Mouse (Mus musculus) hindbrain, embryonic 12.5 days (tissue): ENCODE results near the gene Fam240a. TPM values are rescaled to one million over a fixed set of nuclear protein-coding genes. Genes with fewer than 3 reads are reported as not detected.

Source experiments
- ATAC-seq: fragments of 200-750 bp; cut with Nextera tagmentation; 2 replicates; pipeline ENCODE4 v1.8.0; 2017; ENCODE audit warnings: moderate TSS enrichment; ENCODE audit not compliant: low FRiP score
- H3K27ac ChIP-seq: fragments of 300-500 bp; sonication (generic); 2 replicates; pipeline ENCODE4 v1.5.1; 2016; ENCODE audit warnings: mild to moderate bottlenecking
- H3K27me3 ChIP-seq: fragments of 300-500 bp; sonication (generic); 2 replicates; pipeline ENCODE4 v1.6.1; 2016; ENCODE audit warnings: mild to moderate bottlenecking
- H3K36me3 ChIP-seq: fragments of 300-500 bp; sonication (generic); 2 replicates; pipeline ENCODE4 v1.6.1; 2016; ENCODE audit warnings: mild to moderate bottlenecking
- H3K4me1 ChIP-seq: fragments of 300-500 bp; sonication (generic); 2 replicates; pipeline ENCODE4 v1.6.1; 2016
- H3K4me2 ChIP-seq: fragments of 300-500 bp; sonication (generic); replicated peaks from 2 replicates; pipeline ENCODE4 v1.6.1; 2016; ENCODE audit warnings: mild to moderate bottlenecking
- H3K4me3 ChIP-seq: fragments of 300-500 bp; sonication (generic); 2 replicates; pipeline ENCODE4 v1.5.1; 2016; ENCODE audit warnings: mild to moderate bottlenecking
- H3K9ac ChIP-seq: fragments of 300-500 bp; sonication (generic); 2 replicates; pipeline ENCODE4 v1.6.1; 2016; ENCODE audit warnings: mild to moderate bottlenecking, moderate library complexity
- H3K9me3 ChIP-seq: fragments of 300-500 bp; sonication (generic); replicated peaks from 2 replicates; pipeline ENCODE4 v1.6.1; 2016; ENCODE audit warnings: mild to moderate bottlenecking
- WGBS: fragments of 180-500 bp; shearing (Covaris S2); methylation state at CpG from one replicate; pipeline ENCODE4 v1.1.7; 2016; 5-methylcytosine and 5-hydroxymethylcytosine counted together
- polyA plus RNA-seq: library from polyadenylated mRNA; unstranded; fragments of >200 nt; fragmentation: Nextera tagmentation; extraction: Ambion mirVana; gene quantifications from 2 replicates; pipeline ENCODE4 v1.2.1, GENCODE M21; 2016

The Fam240a gene
- polyA plus RNA-seq, 1 experiment from 2014 or later, result not detected

DNA sequence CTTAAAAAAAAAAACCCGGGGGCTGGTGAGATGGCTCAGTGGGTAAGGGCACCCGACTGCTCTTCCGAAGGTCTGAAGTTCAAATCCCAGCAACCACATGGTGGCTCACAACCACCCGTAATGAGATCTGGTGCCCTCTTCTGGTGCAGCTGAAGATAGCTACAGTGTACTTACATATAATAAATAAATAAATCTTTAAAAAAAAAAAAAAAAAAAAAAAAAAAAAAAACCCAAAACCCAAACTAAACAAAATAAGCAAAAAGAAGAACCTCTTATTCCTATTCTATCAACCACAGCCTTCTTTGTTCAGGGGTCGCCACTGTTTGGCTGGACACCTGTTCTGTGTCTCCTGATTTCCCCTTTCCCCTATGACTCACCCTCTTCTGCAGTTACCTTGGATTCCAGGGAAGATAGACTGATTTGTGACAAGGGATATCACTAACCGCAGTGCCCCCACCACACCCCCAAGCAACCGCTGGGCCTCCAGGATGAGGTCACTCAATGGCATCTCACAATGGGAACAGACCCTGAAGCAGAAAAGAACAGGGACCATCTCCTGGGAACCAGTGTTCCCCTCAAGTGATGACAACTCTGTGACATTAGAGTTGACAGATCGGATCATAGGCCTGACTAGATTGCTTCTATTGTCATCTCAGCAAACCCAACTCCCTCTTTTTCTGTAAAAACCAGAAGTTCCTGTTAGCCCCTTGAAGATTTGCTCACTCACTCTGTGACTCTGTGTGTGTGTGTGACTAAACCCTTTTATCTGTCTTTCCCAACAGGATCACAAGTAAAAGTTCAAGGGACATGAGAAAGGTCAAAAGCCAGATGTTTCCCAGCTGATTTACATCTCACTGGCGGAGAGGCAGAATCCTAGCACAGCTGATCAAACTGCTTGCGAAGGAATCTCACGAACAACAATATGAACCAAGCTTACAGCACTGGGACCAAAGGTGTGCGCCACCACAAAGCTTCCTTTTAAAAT lies 21.1 kb upstream of the Fam240a start:
- no peak overlapping the region for H3K27ac ChIP-seq
- no peaks in the 10 kb centered on the region; the same call in 1 of the 2 replicates for H3K4me1 ChIP-seq
- H3K9ac ChIP-seq, result no peak overlapping the region
- no peaks in the 10 kb centered on the region for H3K27me3 ChIP-seq
- no peak overlapping the region for H3K4me2 ChIP-seq
- no peaks in the 10 kb centered on the region for H3K9me3 ChIP-seq
- no peak for ATAC-seq
- no peaks in the 10 kb centered on the region for H3K36me3 ChIP-seq
- no peak overlapping the region for H3K4me3 ChIP-seq
- 62% methylated on average over 12 of the region's 12 CpGs for WGBS

DNA sequence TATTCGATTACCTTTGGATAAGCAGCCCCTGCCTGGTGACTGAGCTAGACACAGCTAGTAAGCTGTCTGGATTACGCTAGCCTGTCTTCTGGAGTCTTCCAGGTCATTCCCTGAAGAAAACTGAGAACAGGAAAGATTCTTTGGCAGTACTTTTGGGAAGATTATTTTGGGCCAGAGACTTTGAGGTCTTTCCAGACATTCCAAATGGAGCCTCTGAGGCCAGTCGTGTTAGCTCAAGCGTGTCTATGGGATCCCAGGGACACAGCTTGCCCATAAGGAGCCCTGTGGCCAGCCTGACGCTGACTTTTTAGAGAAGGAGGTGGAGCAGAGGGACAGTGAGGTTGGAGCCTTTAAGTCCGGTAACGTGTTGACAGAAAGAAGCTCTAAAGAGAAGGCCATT lies 19.3 kb upstream of the Fam240a start:
- Histone ChIP-seq H3K36me3 (no peaks in the 10 kb centered on the region), H3K4me3 (no peak overlapping the region), H3K9me3 (no peaks in the 10 kb centered on the region), H3K27ac (no peak overlapping the region), H3K4me1 (no peaks in the 10 kb centered on the region; the same call in 1 of the 2 replicates), H3K9ac (no peak overlapping the region), H3K27me3 (no peaks in the 10 kb centered on the region), H3K4me2 (no peak overlapping the region)
- ATAC-seq, result no peak
- WGBS, result 82% methylated on average over 7 of the region's 7 CpGs

DNA sequence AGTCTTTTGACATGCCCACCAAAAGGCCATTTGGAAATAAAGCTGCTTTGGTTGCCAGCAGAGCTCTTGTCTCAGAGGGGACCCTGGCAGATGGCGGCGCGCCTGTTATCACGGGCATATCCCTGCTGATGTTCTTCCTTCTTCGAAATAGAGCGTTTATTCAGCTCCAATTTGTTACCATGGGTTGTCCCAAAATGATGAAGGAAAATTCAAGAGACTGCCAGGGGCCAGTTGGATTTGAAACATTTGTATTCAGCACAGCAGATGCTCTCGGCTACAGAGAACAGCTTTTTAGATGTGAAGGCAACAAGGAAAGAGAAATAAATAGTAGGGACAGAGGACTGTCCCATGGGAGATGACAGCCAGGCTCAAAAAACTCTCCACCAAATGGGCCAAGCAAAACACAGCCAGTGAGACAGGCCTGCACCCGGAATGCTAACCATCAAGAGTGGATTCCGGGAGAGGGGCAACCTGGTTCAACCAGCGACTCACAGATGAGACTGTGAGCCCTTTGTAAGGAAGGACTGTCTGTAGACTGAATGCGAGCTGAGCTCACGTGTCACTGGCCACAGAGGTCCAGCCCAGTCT lies 17.3 kb upstream of the Fam240a start:
- Histone ChIP-seq H3K9me3 (no peaks in the 10 kb centered on the region), H3K27me3 (no peaks in the 10 kb centered on the region)
- no peak for ATAC-seq

DNA sequence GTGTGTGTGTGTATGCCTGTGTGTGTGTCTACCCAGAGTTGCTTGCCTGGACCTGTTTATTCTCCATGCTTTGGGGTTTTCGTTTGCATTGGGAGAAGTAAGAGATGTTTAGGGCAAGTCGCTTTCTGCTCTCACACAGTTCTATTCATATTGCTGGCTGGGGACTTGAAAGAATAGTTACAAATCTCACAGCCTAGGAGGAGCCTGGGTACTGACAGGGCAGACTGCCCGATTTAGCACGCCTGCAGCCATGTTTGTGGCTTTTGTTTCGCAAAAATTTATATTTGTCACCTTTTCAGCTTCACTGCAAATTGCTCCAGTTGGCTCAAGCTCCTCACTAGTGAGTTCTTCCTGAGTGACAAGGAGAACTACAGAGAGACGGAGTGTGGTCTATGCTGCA lies 14.9 kb upstream of the Fam240a start:
- WGBS, result 70% methylated on average over 6 of the region's 6 CpGs
- no peak overlapping the region for H3K9ac ChIP-seq
- ATAC-seq, result no peak
- no peaks in the 10 kb centered on the region; the same call in 1 of the 2 replicates for H3K4me1 ChIP-seq
- H3K27me3 ChIP-seq, result no peaks in the 10 kb centered on the region
- no peak overlapping the region for H3K4me3 ChIP-seq
- no peaks in the 10 kb centered on the region for H3K36me3 ChIP-seq
- H3K9me3 ChIP-seq, result no peaks in the 10 kb centered on the region
- H3K27ac ChIP-seq, result no peak overlapping the region
- H3K4me2 ChIP-seq, result no peak overlapping the region

More for the DNA sequence above, 17.3 kb upstream of the Fam240a start:
- Histone ChIP-seq H3K27ac (peak overlapping the region; percentile 45), H3K4me3 (no peak overlapping the region), H3K9ac (no peak overlapping the region), H3K4me2 (no peak overlapping the region), H3K4me1 (no peaks in the 10 kb centered on the region; the same call in 1 of the 2 replicates), H3K36me3 (no peaks in the 10 kb centered on the region)
- 63% methylated on average over 12 of the region's 12 CpGs for WGBS

DNA sequence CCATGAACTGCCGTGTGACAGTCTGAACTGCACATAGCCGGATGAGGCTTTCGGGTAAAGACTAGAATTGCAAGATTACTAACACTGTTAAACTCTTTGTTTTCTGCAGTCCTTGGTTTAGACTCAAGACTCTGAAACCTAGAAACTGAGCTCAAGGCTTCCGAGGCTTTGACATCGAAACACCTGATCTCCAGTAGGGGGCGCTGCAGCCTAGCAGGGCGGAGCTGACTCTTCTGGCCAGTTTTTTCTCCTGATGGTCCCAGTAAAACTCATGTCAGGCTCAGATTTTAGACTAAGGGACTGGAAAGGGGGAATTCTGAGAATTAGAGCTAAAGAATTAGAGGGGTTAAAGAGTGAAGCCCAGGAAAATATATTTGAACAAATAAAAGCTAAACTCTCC lies 6.1 kb upstream of the Fam240a start:
- 0 out of 2 replicates have a peak, but pooled peaks cover 5% of the 10 kb centered on the region for H3K4me1 ChIP-seq
- H3K4me3 ChIP-seq, result no peak overlapping the region
- no peak overlapping the region for H3K4me2 ChIP-seq
- no peaks in the 10 kb centered on the region for H3K36me3 ChIP-seq
- H3K9ac ChIP-seq, result no peak overlapping the region
- WGBS, result 19% methylated on average over 7 of the region's 7 CpGs
- H3K27ac ChIP-seq, result no peak overlapping the region
- H3K27me3 ChIP-seq, result no peaks in the 10 kb centered on the region
- no peak for ATAC-seq
- H3K9me3 ChIP-seq, result no peaks in the 10 kb centered on the region

DNA sequence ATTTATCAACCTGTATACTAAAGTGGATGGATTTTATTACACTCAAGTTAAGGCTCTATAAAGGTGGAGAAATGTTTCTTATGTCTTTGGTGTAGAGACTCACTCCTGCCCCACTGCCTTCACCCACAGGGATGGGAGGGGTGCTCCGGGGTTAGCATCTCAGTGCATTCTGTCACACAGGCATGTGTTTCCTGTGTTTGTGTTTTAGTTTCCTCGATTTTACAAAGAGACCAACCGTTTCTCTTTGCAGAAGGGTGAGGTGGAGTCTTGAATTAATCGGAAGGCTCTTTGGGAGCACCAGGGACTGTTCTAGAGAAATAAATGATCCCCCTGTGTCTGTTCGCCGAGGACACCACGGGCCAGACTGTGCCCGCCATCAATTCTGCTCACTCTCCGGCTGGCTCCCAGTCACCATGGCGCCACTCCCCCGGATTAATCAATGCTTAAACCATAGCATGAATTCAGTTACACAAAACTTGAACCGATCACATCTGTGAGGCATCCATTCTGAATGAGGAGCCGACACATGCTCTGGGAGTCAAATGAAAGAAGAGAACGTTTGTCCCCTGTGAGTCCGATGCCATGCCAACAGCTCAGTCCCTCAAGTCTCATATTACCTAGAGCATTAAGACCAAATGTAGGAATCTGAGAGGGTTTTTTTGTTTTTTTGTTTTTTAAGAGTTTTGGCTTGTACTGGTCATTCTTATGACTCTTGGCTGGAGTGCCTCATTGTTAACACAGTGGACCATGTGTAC lies 4.2 kb upstream of the Fam240a start:
- Histone ChIP-seq H3K36me3 (no peaks in the 10 kb centered on the region), H3K9ac (no peak overlapping the region), H3K4me1 (0 out of 2 replicates have a peak, but pooled peaks cover 5% of the 10 kb centered on the region), H3K4me2 (no peak overlapping the region), H3K9me3 (no peaks in the 10 kb centered on the region), H3K4me3 (no peak overlapping the region), H3K27me3 (no peaks in the 10 kb centered on the region), H3K27ac (no peak overlapping the region)
- WGBS, result 51% methylated on average over 15 of the region's 15 CpGs
- no peak for ATAC-seq

DNA sequence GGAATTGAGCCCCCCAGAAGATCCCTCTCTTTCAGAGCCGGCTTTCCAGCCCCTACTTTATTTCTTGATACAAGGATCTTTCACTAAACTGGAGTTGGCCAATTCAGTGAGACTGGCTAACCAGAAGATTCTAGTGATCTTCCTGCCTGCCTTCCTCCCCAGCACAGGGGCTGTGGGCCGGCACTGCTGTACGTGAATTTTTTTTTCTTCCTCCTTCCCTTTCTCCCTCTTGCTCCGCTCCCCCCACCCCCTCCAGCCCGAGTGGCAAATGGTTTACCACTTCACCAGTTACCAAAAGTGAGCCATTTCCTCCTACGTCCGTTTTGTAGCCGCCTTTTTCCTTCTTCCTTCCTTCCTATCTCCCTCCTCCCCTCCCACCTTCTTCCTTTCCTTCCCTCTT lies 1.2 kb downstream of the Fam240a start:
- H3K4me3 ChIP-seq, result no peak overlapping the region
- H3K27ac ChIP-seq, result no peak overlapping the region
- peaks cover 4% of the 10 kb centered on the region; the same call in 1 of the 2 replicates for H3K27me3 ChIP-seq
- H3K9ac ChIP-seq, result no peak overlapping the region
- no peaks in the 10 kb centered on the region for H3K9me3 ChIP-seq
- no peaks in the 10 kb centered on the region for H3K36me3 ChIP-seq
- H3K4me1 ChIP-seq, result no peaks in the 10 kb centered on the region
- 75% methylated on average over 8 of the region's 8 CpGs for WGBS
- no peak overlapping the region for H3K4me2 ChIP-seq
- no peak for ATAC-seq

DNA sequence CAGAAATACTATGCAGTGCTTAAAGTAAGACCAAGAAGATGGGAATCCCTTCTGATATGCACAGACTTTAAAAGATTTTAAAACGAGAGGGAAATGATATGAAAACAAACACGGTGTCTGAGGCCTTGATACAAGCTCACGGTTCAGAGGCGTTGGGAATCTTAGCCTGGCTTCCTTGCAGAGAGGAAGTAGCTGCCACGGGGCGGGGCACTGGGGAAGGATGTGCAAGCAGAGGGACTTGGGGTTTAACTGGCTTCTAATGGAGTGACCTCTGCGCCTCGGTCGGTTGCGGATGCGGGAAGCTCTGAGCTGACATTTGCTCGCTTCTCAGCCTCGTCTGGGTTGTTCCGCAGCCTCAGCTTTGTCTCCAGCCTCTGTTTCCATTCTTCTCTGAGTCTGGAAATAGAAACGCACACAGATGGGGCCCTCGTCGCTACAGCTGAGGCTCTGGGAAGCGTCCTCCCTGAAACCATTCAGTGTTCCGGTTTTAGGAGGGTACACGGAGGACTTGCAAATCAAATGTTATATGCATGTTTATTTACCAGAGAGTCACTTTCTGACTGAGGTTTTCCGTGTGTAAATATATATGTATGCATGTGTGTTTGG lies 1.9 kb downstream of the Fam240a start:
- H3K4me1 ChIP-seq, result no peaks in the 10 kb centered on the region
- H3K27me3 ChIP-seq, result peaks cover 4% of the 10 kb centered on the region; the same call in 1 of the 2 replicates
- WGBS, result 59% methylated on average over 21 of the region's 21 CpGs
- no peaks in the 10 kb centered on the region for H3K36me3 ChIP-seq
- H3K27ac ChIP-seq, result no peak overlapping the region
- no peak overlapping the region for H3K4me2 ChIP-seq
- ATAC-seq, result no peak
- no peak overlapping the region for H3K9ac ChIP-seq
- H3K4me3 ChIP-seq, result no peak overlapping the region
- no peaks in the 10 kb centered on the region for H3K9me3 ChIP-seq

DNA sequence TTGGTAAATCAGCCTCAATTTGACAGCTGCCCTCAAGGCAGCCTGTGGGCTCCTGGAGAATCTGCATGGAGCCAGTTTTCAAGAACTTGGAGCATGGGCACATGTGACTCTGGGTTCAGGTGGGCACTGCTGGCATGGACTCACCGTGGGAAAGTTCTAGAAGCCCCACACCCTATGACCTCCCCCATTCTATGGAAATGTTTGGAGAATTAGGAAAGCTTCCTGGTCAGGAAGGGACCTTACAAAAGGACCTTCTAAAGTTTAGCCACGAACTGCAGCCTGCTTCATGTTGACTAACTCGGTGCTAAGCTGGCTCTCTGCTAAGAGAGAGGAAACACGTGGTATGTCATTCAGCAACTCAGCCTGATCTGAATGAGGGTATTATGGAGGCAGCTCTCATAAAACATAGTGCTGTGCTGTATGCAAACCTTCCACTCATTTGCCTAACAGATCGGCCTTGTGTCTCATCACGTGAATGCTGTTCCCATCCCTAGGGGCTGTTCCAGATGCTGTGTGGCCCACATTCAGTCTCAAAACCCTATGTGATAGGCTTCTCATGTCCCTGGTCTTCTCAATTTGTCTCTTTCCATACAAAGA lies 7.2 kb downstream of the Fam240a start:
- Histone ChIP-seq H3K9me3 (0 out of 2 replicates have a peak, but pooled peaks cover 6% of the 10 kb centered on the region), H3K4me1 (no peaks in the 10 kb centered on the region), H3K4me2 (no peak overlapping the region), H3K36me3 (no peaks in the 10 kb centered on the region), H3K4me3 (no peak overlapping the region), H3K9ac (no peak overlapping the region), H3K27me3 (peaks cover 4% of the 10 kb centered on the region; the same call in 1 of the 2 replicates), H3K27ac (no peak overlapping the region)
- WGBS, result 85% methylated on average over 6 of the region's 6 CpGs
- ATAC-seq, result no peak

DNA sequence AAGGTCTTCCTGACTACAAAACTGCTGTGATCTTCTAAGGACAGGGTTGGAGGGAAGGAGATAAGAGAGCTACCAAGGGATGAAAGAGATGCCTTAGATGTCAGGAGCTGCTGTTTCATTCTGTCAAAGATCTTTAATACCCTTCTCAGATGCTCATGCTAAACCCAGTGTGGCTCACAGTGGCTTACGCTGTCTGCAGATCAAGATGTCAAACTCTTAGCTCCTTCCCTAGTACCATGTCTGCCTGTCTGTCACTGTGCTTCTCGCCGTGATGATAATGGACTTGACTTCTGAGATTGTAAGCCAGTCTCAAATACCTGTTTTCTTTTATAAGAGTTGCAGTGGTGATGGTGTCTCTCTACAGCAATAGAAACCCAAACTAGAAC lies 8.0 kb downstream of the Fam240a start:
- ATAC-seq, result no peak
- H3K9me3 ChIP-seq, result 0 out of 2 replicates have a peak, but pooled peaks cover 6% of the 10 kb centered on the region
- H3K4me3 ChIP-seq, result no peak overlapping the region
- 98% methylated on average over 3 of the region's 3 CpGs for WGBS
- no peaks in the 10 kb centered on the region for H3K36me3 ChIP-seq
- H3K4me1 ChIP-seq, result no peaks in the 10 kb centered on the region
- no peak overlapping the region for H3K4me2 ChIP-seq
- H3K27me3 ChIP-seq, result peaks cover 4% of the 10 kb centered on the region; the same call in 1 of the 2 replicates
- no peak overlapping the region for H3K9ac ChIP-seq
- H3K27ac ChIP-seq, result no peak overlapping the region

DNA sequence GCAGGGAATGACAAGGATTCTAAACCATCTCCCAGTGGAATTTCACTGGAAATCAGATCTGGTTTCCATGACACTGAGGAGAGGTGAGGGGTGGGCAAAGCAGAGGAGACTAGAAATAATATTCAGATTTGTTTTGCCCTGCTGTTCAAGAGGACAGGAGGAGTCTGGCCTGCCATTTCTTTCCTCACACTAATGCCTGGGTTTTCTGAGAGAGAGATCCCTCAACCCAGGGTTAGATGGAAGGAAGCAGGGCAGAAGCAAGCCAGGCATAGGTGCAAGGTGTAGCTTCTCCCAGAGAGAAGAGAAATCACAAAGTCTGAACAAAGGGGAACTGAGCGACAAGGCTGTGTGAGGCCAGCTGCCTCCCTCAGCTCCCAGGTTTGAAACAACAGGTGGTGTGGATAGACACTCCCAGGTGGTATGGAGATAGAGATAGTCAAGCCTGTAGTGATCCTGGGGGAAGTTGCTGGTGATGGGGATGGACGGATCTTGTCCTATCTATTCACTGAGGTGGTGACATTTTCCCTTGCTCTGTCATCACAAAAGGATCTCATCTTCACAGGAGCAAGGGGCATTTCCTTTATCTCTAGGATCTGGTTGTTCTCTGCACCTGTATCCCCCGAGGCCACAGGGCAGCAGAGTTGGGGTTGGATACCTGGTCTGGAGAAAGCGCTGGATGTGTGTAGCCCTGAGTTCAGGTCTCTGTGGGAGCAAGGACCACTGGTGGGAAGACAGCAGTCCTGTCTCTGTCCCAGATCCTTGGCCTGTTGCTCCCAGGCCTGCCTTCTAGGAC lies 8.6 kb downstream of the Fam240a start:
- no peak overlapping the region for H3K9ac ChIP-seq
- no peak for ATAC-seq
- no peaks in the 10 kb centered on the region for H3K27me3 ChIP-seq
- H3K4me1 ChIP-seq, result no peaks in the 10 kb centered on the region
- no peak overlapping the region for H3K27ac ChIP-seq
- H3K4me2 ChIP-seq, result no peak overlapping the region
- no peak overlapping the region for H3K4me3 ChIP-seq
- WGBS, result 83% methylated on average over 4 of the region's 4 CpGs
- 0 out of 2 replicates have a peak, but pooled peaks cover 6% of the 10 kb centered on the region for H3K9me3 ChIP-seq
- H3K36me3 ChIP-seq, result no peaks in the 10 kb centered on the region
